Mouse (Mus musculus): Measurements from ENCODE around the gene Nkd2. TPM values are rescaled to one million over a fixed set of nuclear protein-coding genes. Genes with fewer than 3 reads are reported as not detected.

Gene Nkd2
- polyA plus RNA-seq, 1 experiment from 2014 or later: 3.0 TPM

- ATAC-seq (ENCODE audit: insufficient number of reproducible peaks, insufficient read depth, low FRiP score, low read depth): no peak
- Histone ChIP-seq H3K9ac (replicated peaks; ENCODE audit: low read depth, low read length) (no peak overlapping the region), H3K9me3 (ENCODE audit: control insufficient read depth, low read depth, low read length) (no peaks in the 10 kb centered on the region), H3K4me1 (ENCODE audit: control insufficient read depth, insufficient read depth, low read length) (no peaks in the 10 kb centered on the region), H3K36me3 (ENCODE audit: control insufficient read depth, insufficient read depth, low read length) (no peaks in the 10 kb centered on the region), H3K4me3 (ENCODE audit: low read depth, low read length) (no peak overlapping the region), H3K27me3 (ENCODE audit: control insufficient read depth, insufficient read depth, low read length) (no peaks in the 10 kb centered on the region), H3K27ac (ENCODE audit: low read length) (no peak overlapping the region), H3K4me2 (replicated peaks; ENCODE audit: low read depth, low read length) (no peak overlapping the region)
- 70% methylated on average over 2 of the region's 2 CpGs for WGBS
Observed at GRCm38 (mm10) chr13:73872159-73872558, 24.7 kb upstream of the Nkd2 start.

GRCm38 (mm10) chr13:73846589-73847464, 604 bp downstream of the Nkd2 start:
- Histone ChIP-seq H3K9ac (replicated peaks; ENCODE audit: low read depth, low read length) (peak overlapping the region; percentile 46; the same call in 1 of the 2 replicates), H3K27ac (ENCODE audit: low read length) (no peak overlapping the region), H3K27me3 (ENCODE audit: control insufficient read depth, insufficient read depth, low read length) (no peaks in the 10 kb centered on the region), H3K4me3 (ENCODE audit: low read depth, low read length) (peak overlapping the region; percentile 61), H3K36me3 (ENCODE audit: control insufficient read depth, insufficient read depth, low read length) (no peaks in the 10 kb centered on the region), H3K4me1 (ENCODE audit: control insufficient read depth, insufficient read depth, low read length) (no peaks in the 10 kb centered on the region), H3K4me2 (replicated peaks; ENCODE audit: low read depth, low read length) (peak overlapping the region; percentile 91), H3K9me3 (ENCODE audit: control insufficient read depth, low read depth, low read length) (no peaks in the 10 kb centered on the region)
- under 1% methylated on average over 61 of the region's 65 CpGs for WGBS
- ATAC-seq (ENCODE audit: insufficient number of reproducible peaks, insufficient read depth, low FRiP score, low read depth): peak; percentile 48

- Histone ChIP-seq H3K36me3 (ENCODE audit: control insufficient read depth, insufficient read depth, low read length) (no peaks in the 10 kb centered on the region), H3K4me2 (replicated peaks; ENCODE audit: low read depth, low read length) (no peak overlapping the region), H3K4me1 (ENCODE audit: control insufficient read depth, insufficient read depth, low read length) (no peaks in the 10 kb centered on the region), H3K4me3 (ENCODE audit: low read depth, low read length) (no peak overlapping the region), H3K9ac (replicated peaks; ENCODE audit: low read depth, low read length) (no peak overlapping the region), H3K27ac (ENCODE audit: low read length) (no peak overlapping the region), H3K27me3 (ENCODE audit: control insufficient read depth, insufficient read depth, low read length) (no peaks in the 10 kb centered on the region), H3K9me3 (ENCODE audit: control insufficient read depth, low read depth, low read length) (no peaks in the 10 kb centered on the region)
- ATAC-seq (ENCODE audit: insufficient number of reproducible peaks, insufficient read depth, low FRiP score, low read depth): no peak
Observed at GRCm38 (mm10) chr13:73842696-73843095, 4.7 kb downstream of the Nkd2 start.

- no peaks in the 10 kb centered on the region for H3K9me3 ChIP-seq (ENCODE audit: control insufficient read depth, low read depth, low read length)
- no peaks in the 10 kb centered on the region for H3K27me3 ChIP-seq (ENCODE audit: control insufficient read depth, insufficient read depth, low read length)
- H3K9ac ChIP-seq (replicated peaks; ENCODE audit: low read depth, low read length): no peak overlapping the region
- no peak for ATAC-seq (ENCODE audit: insufficient number of reproducible peaks, insufficient read depth, low FRiP score, low read depth)
- no peak overlapping the region for H3K27ac ChIP-seq (ENCODE audit: low read length)
- 82% methylated on average over 4 of the region's 4 CpGs for WGBS
- 0 out of 2 replicates have a peak, but pooled peaks cover 5% of the 10 kb centered on the region for H3K4me1 ChIP-seq (ENCODE audit: control insufficient read depth, insufficient read depth, low read length)
- no peak overlapping the region for H3K4me3 ChIP-seq (ENCODE audit: low read depth, low read length)
- no peaks in the 10 kb centered on the region for H3K36me3 ChIP-seq (ENCODE audit: control insufficient read depth, insufficient read depth, low read length)
- H3K4me2 ChIP-seq (replicated peaks; ENCODE audit: low read depth, low read length): no peak overlapping the region
Observed at GRCm38 (mm10) chr13:73839740-73840139, 7.7 kb downstream of the Nkd2 start.

- H3K9me3 ChIP-seq (ENCODE audit: control insufficient read depth, low read depth, low read length): no peaks in the 10 kb centered on the region
- H3K27ac ChIP-seq (ENCODE audit: low read length): no peak overlapping the region
- no peaks in the 10 kb centered on the region for H3K36me3 ChIP-seq (ENCODE audit: control insufficient read depth, insufficient read depth, low read length)
- 80% methylated on average over 11 of the region's 11 CpGs for WGBS
- 0 out of 2 replicates have a peak, but pooled peaks cover 5% of the 10 kb centered on the region for H3K4me1 ChIP-seq (ENCODE audit: control insufficient read depth, insufficient read depth, low read length)
- H3K9ac ChIP-seq (replicated peaks; ENCODE audit: low read depth, low read length): no peak overlapping the region
- no peaks in the 10 kb centered on the region for H3K27me3 ChIP-seq (ENCODE audit: control insufficient read depth, insufficient read depth, low read length)
- H3K4me2 ChIP-seq (replicated peaks; ENCODE audit: low read depth, low read length): no peak overlapping the region
- no peak for ATAC-seq (ENCODE audit: insufficient number of reproducible peaks, insufficient read depth, low FRiP score, low read depth)
- H3K4me3 ChIP-seq (ENCODE audit: low read depth, low read length): no peak overlapping the region
Observed at GRCm38 (mm10) chr13:73839137-73839548, 8.3 kb downstream of the Nkd2 start.

DNA sequence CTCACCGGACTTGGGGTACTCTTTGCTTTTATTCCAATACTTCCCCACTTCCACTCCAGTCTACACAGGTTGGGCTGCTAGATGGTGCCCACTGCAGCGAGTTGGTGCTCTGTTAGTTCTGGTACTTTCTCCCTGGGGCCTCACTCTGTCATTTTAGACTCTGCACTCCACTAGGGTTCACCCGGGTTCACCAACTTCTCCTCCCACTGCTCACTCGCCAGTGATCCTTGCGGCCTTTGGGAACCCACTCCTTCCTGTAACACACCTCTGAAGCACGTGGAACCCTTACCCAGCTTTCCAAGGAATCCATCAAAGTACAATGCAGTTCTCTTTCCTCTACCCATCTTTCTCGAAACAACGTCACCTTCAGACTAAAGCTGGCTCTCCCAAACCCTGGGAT, 9.7 kb downstream of the Nkd2 start:
- Histone ChIP-seq H3K27me3 (ENCODE audit: control insufficient read depth, insufficient read depth, low read length) (no peaks in the 10 kb centered on the region), H3K4me3 (ENCODE audit: low read depth, low read length) (no peak overlapping the region), H3K4me1 (ENCODE audit: control insufficient read depth, insufficient read depth, low read length) (0 out of 2 replicates have a peak, but pooled peaks cover 5% of the 10 kb centered on the region), H3K9me3 (ENCODE audit: control insufficient read depth, low read depth, low read length) (no peaks in the 10 kb centered on the region), H3K27ac (ENCODE audit: low read length) (no peak overlapping the region), H3K9ac (replicated peaks; ENCODE audit: low read depth, low read length) (no peak overlapping the region), H3K4me2 (replicated peaks; ENCODE audit: low read depth, low read length) (no peak overlapping the region), H3K36me3 (ENCODE audit: control insufficient read depth, insufficient read depth, low read length) (no peaks in the 10 kb centered on the region)
- ATAC-seq (ENCODE audit: insufficient number of reproducible peaks, insufficient read depth, low FRiP score, low read depth): no peak
- WGBS: 60% methylated on average over 8 of the region's 8 CpGs

DNA sequence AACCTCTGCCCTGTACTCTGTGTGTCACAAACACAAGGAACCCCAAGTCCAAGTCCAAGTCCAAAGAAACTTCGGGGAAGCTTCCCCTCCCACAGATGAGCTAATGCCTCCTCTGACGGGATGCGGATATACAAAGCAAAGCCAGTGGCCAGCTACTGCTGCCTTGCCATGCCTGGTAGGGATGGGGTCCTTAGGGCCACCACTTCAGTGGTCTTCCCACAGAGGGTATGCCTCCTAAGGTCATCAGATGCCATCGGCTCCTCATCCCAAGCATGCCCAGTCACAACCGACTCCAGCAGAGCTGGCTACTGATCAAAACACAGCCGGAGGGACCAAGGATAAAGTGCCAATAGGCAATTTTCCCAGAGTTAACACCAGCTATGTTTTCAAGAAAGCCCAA, 10.9 kb downstream of the Nkd2 start:
- H3K4me1 ChIP-seq (ENCODE audit: control insufficient read depth, insufficient read depth, low read length): 0 out of 2 replicates have a peak, but pooled peaks cover 5% of the 10 kb centered on the region
- 61% methylated on average over 6 of the region's 6 CpGs for WGBS
- H3K27ac ChIP-seq (ENCODE audit: low read length): no peak overlapping the region
- no peaks in the 10 kb centered on the region for H3K27me3 ChIP-seq (ENCODE audit: control insufficient read depth, insufficient read depth, low read length)
- no peak for ATAC-seq (ENCODE audit: insufficient number of reproducible peaks, insufficient read depth, low FRiP score, low read depth)
- no peaks in the 10 kb centered on the region for H3K36me3 ChIP-seq (ENCODE audit: control insufficient read depth, insufficient read depth, low read length)
- H3K9me3 ChIP-seq (ENCODE audit: control insufficient read depth, low read depth, low read length): no peaks in the 10 kb centered on the region
- H3K4me2 ChIP-seq (replicated peaks; ENCODE audit: low read depth, low read length): no peak overlapping the region
- no peak overlapping the region for H3K4me3 ChIP-seq (ENCODE audit: low read depth, low read length)
- H3K9ac ChIP-seq (replicated peaks; ENCODE audit: low read depth, low read length): no peak overlapping the region

DNA sequence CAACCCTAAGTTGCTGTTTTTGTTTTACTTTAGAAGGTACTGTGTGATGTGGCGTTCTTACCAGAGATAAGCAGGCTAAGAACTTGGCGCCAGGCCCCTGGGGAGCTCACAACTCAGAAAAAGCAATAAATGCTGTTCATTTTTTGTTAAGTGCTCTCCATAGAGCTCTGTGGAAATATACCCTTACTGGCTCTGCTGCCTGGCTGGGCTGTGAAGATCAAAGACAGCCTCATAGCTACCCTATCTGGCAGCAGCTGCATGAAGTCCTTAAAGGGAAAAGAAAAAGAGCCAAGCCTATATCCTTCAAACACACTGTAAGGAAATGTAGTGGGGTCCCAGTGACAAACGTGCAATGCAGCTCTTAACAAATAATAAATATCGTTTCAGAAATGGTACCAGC, 11.6 kb downstream of the Nkd2 start:
- H3K27me3 ChIP-seq (ENCODE audit: control insufficient read depth, insufficient read depth, low read length): no peaks in the 10 kb centered on the region
- no peak overlapping the region for H3K4me2 ChIP-seq (replicated peaks; ENCODE audit: low read depth, low read length)
- no peak overlapping the region for H3K4me3 ChIP-seq (ENCODE audit: low read depth, low read length)
- no peak overlapping the region for H3K9ac ChIP-seq (replicated peaks; ENCODE audit: low read depth, low read length)
- no peak overlapping the region; the same call in 1 of the 2 replicates for H3K27ac ChIP-seq (ENCODE audit: low read length)
- ATAC-seq (ENCODE audit: insufficient number of reproducible peaks, insufficient read depth, low FRiP score, low read depth): no peak
- WGBS: 49% methylated on average over 4 of the region's 4 CpGs
- H3K36me3 ChIP-seq (ENCODE audit: control insufficient read depth, insufficient read depth, low read length): no peaks in the 10 kb centered on the region
- 0 out of 2 replicates have a peak, but pooled peaks cover 5% of the 10 kb centered on the region for H3K4me1 ChIP-seq (ENCODE audit: control insufficient read depth, insufficient read depth, low read length)
- no peaks in the 10 kb centered on the region for H3K9me3 ChIP-seq (ENCODE audit: control insufficient read depth, low read depth, low read length)
